Mouse (Mus musculus) forebrain, embryonic 15.5 days (tissue): ENCODE results near the gene Tmem181a. TPM values are rescaled to one million over a fixed set of nuclear protein-coding genes. Genes with fewer than 3 reads are reported as not detected.

Source experiments
- polyA plus RNA-seq: library from polyadenylated mRNA; unstranded; fragments of >200 nt; fragmentation: Nextera tagmentation; extraction: Ambion mirVana; gene quantifications from 2 replicates; pipeline ENCODE4 v1.2.1, GENCODE M21; 2015

Gene Tmem181a
- polyA plus RNA-seq, 1 experiment from 2014 or later, result 40.1 TPM

Other genes starting within 250 kb of the Tmem181a start
- gene Serac1, start 177.1 kb upstream of the Tmem181a start, polyA plus RNA-seq, result 12.1 and 15.5 TPM in 2 replicates
- 209 and 214 TPM in 2 replicates for gene Gtf2h5, start 177.1 kb upstream of the Tmem181a start, polyA plus RNA-seq
- 140 and 152 TPM in 2 replicates for gene Tulp4, start 150.4 kb upstream of the Tmem181a start, polyA plus RNA-seq
- 39.4 and 40.1 TPM in 2 replicates for gene Dynlt1a, start 60.6 kb downstream of the Tmem181a start, polyA plus RNA-seq
- 888 and 910 TPM in 2 replicates for gene Dynlt1b, start 173.3 kb downstream of the Tmem181a start, polyA plus RNA-seq